Mouse (Mus musculus) limb, embryonic 14.5 days (tissue): ENCODE results near the gene Bnip3. TPM values are rescaled to one million over a fixed set of nuclear protein-coding genes. Genes with fewer than 3 reads are reported as not detected.

Experiments used
- ATAC-seq: fragments of 200-750 bp; cut with Nextera tagmentation; 2 replicates; pipeline ENCODE4 v1.8.0; 2017; ENCODE audit warnings: low read depth, moderate number of reproducible peaks, moderate TSS enrichment; ENCODE audit not compliant: low FRiP score
- DNase-seq: peaks from one replicate; pipeline ENCODE4 v3.0.0-alpha.2; 2015; ENCODE audit warnings: low spot score
- H3K27ac ChIP-seq: fragments of 300-500 bp; sonication (generic); replicated peaks from 2 replicates; pipeline ENCODE4 v1.5.1; 2014; ENCODE audit warnings: low read depth, mild to moderate bottlenecking, low read length, moderate library complexity, mixed read lengths
- H3K27me3 ChIP-seq: fragments of 300-500 bp; sonication (generic); 2 replicates; pipeline ENCODE4 v1.6.1; 2014; ENCODE audit warnings: low read length, mixed read lengths; ENCODE audit not compliant: control insufficient read depth, insufficient read depth
- H3K36me3 ChIP-seq: fragments of 300-500 bp; sonication (generic); 2 replicates; pipeline ENCODE4 v1.6.1; 2014; ENCODE audit warnings: mild to moderate bottlenecking, low read length, moderate library complexity, mixed read lengths; ENCODE audit not compliant: control insufficient read depth, insufficient read depth
- H3K4me1 ChIP-seq: fragments of 300-500 bp; sonication (generic); 2 replicates; pipeline ENCODE4 v1.6.1; 2014; ENCODE audit warnings: antibody characterized with exemption, low read length, mixed read lengths; ENCODE audit not compliant: control insufficient read depth, insufficient read depth
- H3K4me2 ChIP-seq: fragments of 300-500 bp; sonication (generic); replicated peaks from 2 replicates; pipeline ENCODE4 v1.6.1; 2014; ENCODE audit warnings: low read depth, mild to moderate bottlenecking, low read length, moderate library complexity; ENCODE audit not compliant: severe bottlenecking
- H3K4me3 ChIP-seq: fragments of 300-500 bp; sonication (generic); replicated peaks from 2 replicates; pipeline ENCODE4 v1.5.1; 2014; ENCODE audit warnings: low read length
- H3K9ac ChIP-seq: fragments of 300-500 bp; sonication (generic); 2 replicates; pipeline ENCODE4 v1.6.1; 2014; ENCODE audit warnings: mild to moderate bottlenecking, low read depth, low read length, moderate library complexity; ENCODE audit not compliant: severe bottlenecking
- H3K9me3 ChIP-seq: fragments of 300-500 bp; sonication (generic); 2 replicates; pipeline ENCODE4 v1.6.1; 2016; ENCODE audit warnings: low read length; ENCODE audit not compliant: control insufficient read depth
- POLR2A ChIP-seq: fragments of 200-500 bp; IDR thresholded peaks from 2 replicates; pipeline ENCODE4 v1.8.0; 2012; ENCODE audit warnings: inconsistent platforms, mild to moderate bottlenecking, moderate library complexity, borderline replicate concordance; ENCODE audit not compliant: insufficient read depth, insufficient read length; ENCODE audit errors: extremely low read depth
- WGBS: fragments of 180-500 bp; shearing (Covaris S2); extraction: QIAGEN DNeasy Blood & Tissue Kit; methylation state at CpG from one replicate; pipeline ENCODE4 v1.1.7; 2014; 5-methylcytosine and 5-hydroxymethylcytosine counted together
- polyA plus RNA-seq, 2 experiments: library from polyadenylated mRNA; depleted of rRNA in 1 of 2; stranded (reverse) in 1 of 2; unstranded in 1 of 2; fragments of >200 nt; fragmentation: Nextera tagmentation in 1 of 2; extraction: Ambion mirVana in 1 of 2; gene quantifications; 2 replicates each; pipeline versions ENCODE4 v1.2.1 to v1.2.3; 2012 to 2014

Gene Bnip3
- polyA plus RNA-seq, 2 experiments, result 51.5 to 92.1 TPM

- DNase-seq, result peak; percentile 95
- peak; percentile 93 for ATAC-seq
- H3K27ac ChIP-seq, result peak within 1 kb of the TSS; percentile 87
- H3K27me3 ChIP-seq, result no peaks in the 10 kb centered on the region
- peak within 1 kb of the TSS; percentile 91 for H3K9ac ChIP-seq
- H3K9me3 ChIP-seq, result no peaks in the 10 kb centered on the region
- TF ChIP-seq POLR2A, result peak; percentile 74; the same call in 1 of the 2 replicates
- peaks cover 20% of the 10 kb centered on the region for H3K4me1 ChIP-seq
- peak within 1 kb of the TSS; percentile 85 for H3K4me2 ChIP-seq
- H3K36me3 ChIP-seq, result peaks cover 11% of the 10 kb centered on the region; the same call in 1 of the 2 replicates
- H3K4me3 ChIP-seq, result peak within 1 kb of the TSS; percentile 97
- WGBS, result under 1% methylated on average over 36 of the region's 51 CpGs
Observed at GRCm38 (mm10) chr7:138845544-138846391, 63.6 kb downstream of the Bnip3 start, which contains the start of the genes Ppp2r2d and Mapk1ip1. Gene Ppp2r2d (plus strand): TSS chr7:138846079. Gene Mapk1ip1 (minus strand): TSS chr7:138846273.

DNA sequence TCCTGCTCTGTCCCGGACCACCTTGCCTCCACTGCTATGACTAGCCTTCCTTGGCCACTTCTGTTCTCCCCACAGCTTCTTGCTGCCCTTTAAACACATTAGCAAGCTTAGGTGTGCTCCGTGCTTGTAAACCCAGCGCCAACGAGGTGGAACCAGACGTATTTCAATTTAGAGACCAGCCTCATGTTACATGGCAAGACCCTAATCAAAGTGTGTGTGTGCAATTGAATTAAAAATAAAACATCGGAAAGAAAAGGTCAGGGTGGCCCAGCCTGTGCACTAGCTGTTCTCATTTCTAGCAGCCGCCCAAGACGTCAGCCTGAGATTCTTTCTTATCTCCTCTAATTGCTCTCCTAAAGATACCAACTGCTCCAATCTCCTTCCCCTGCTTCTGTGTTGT lies 64.2 kb downstream of the Bnip3 start:
- DNase-seq, result no peak
- TF ChIP-seq POLR2A, result no peak
- Histone ChIP-seq H3K4me1 (peaks cover 20% of the 10 kb centered on the region), H3K9ac (peak overlapping the region; percentile 91; the same call in 1 of the 2 replicates), H3K4me3 (peak overlapping the region; percentile 97), H3K4me2 (peak overlapping the region; percentile 85), H3K9me3 (no peaks in the 10 kb centered on the region), H3K36me3 (peaks cover 8% of the 10 kb centered on the region; the same call in 1 of the 2 replicates), H3K27me3 (no peaks in the 10 kb centered on the region), H3K27ac (no peak overlapping the region; the same call in 1 of the 2 replicates)
- 23% methylated on average over 8 of the region's 8 CpGs for WGBS
- no peak for ATAC-seq

GRCm38 (mm10) chr7:138843421-138843820 lies 65.9 kb downstream of the Bnip3 start:
- Histone ChIP-seq H3K4me2 (no peak overlapping the region), H3K4me1 (peaks cover 19% of the 10 kb centered on the region), H3K9ac (peak overlapping the region; percentile 21; the same call in 1 of the 2 replicates), H3K4me3 (no peak overlapping the region), H3K27me3 (no peaks in the 10 kb centered on the region), H3K36me3 (peaks cover 2% of the 10 kb centered on the region; the same call in 1 of the 2 replicates), H3K27ac (no peak overlapping the region), H3K9me3 (no peaks in the 10 kb centered on the region)
- WGBS, result 91% methylated on average over 4 of the region's 4 CpGs
- no peak for DNase-seq
- no peak for ATAC-seq
- no peak for TF ChIP-seq POLR2A

DNA sequence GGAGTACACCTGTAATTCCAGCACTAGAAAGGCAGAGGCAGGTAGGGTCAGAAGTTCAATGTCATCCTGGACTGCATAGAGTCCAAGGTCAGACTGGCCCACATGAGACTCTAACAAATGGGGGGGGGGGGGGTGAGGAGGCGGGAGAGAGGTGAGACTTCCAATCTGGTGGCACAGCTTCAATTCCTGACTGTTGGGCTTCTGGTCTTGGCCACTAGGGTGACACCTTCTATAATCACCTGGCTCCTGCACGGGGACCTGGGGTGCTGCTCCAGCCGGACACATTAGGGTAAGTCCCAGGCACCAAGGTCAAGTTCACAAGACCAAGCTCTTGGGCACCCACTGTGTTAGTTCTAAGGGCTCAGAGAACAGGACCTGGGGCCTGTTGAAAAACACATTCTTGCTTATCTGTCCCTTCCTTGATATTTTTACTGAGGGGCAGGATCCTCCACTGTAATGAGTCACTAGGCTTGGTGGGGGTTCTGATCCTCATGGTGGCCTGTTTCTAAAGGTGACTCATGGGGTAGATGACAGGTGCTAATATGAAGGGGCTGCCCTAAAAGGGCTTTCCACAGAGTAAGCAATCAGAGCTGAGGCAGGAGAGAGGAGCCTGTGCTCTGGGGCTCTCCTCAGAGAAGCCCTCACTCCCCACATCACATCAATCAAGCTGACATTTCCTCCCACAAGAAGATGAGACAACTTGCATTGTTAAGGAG lies 67.7 kb downstream of the Bnip3 start:
- DNase-seq (no peak), ATAC-seq (no peak)
- H3K4me1 ChIP-seq, result peaks cover 5% of the 10 kb centered on the region
- no peak overlapping the region for H3K27ac ChIP-seq
- no peak overlapping the region for H3K4me2 ChIP-seq
- H3K9ac ChIP-seq, result no peak overlapping the region
- no peaks in the 10 kb centered on the region for H3K9me3 ChIP-seq
- H3K27me3 ChIP-seq, result no peaks in the 10 kb centered on the region
- peaks cover under 1% of the 10 kb centered on the region; the same call in 1 of the 2 replicates for H3K36me3 ChIP-seq
- 67% methylated on average over 3 of the region's 3 CpGs for WGBS
- no peak overlapping the region for H3K4me3 ChIP-seq
- no peak for TF ChIP-seq POLR2A

Other genes with a start within 250 kb of the Bnip3 start
- 43.8 and 48.7 TPM in 2 replicates for gene Ppp2r2d, start 63.4 kb downstream of the Bnip3 start, polyA plus RNA-seq (2012; rRNA removed)
- 40.9 and 44.8 TPM in 2 replicates for gene Ppp2r2d, start 63.4 kb downstream of the Bnip3 start, polyA plus RNA-seq (2014; fragmentation: Nextera tagmentation; extraction: Ambion mirVana)
- gene Mapk1ip1, start 63.2 kb downstream of the Bnip3 start, polyA plus RNA-seq (2012; rRNA removed), result 39.4 and 57.2 TPM in 2 replicates
- 11.4 and 14.3 TPM in 2 replicates for gene Mapk1ip1, start 63.2 kb downstream of the Bnip3 start, polyA plus RNA-seq (2014; fragmentation: Nextera tagmentation; extraction: Ambion mirVana)
- 1.4 TPM in 2 replicates for gene Jakmip3, start 31.2 kb upstream of the Bnip3 start, polyA plus RNA-seq (2012; rRNA removed)
- 0.37 and 0.48 TPM in 2 replicates for gene Jakmip3, start 31.2 kb upstream of the Bnip3 start, polyA plus RNA-seq (2014; fragmentation: Nextera tagmentation; extraction: Ambion mirVana)
- gene Dpysl4, start 176.5 kb upstream of the Bnip3 start, polyA plus RNA-seq (2012; rRNA removed), result 26.4 and 30.5 TPM in 2 replicates
- gene Dpysl4, start 176.5 kb upstream of the Bnip3 start, polyA plus RNA-seq (2014; fragmentation: Nextera tagmentation; extraction: Ambion mirVana), result 19.3 and 21.6 TPM in 2 replicates